15 mouse cellular contexts compared by ENCODE assay signal in the genomic region with DNA sequence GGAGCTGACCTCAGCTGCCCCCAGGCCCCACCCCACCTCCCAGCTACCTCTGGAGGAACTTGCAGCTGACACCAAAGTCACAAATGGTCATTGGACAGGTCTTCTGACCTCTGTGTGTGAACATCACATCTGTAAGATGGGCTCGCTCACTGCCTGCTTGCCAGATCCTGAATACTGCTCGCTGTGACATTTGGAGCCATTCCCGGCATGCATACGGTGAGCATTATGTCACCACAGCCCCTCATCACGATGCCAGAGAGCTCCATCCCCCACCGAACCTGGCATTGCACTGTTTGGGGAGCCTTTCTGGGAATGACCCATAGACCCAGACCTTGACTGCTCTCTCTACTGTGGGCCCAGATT.
A peak's percentile ranks its signal among the peaks of the same experiment; 100 is the strongest.
DNase-seq lines count a peak whose midpoint lies in the region; ATAC-seq lines count a peak whose summit lies in the region.
"Had no signal": no experiment of that assay in that cellular context is flagged by ENCODE, and none has a peak within 500 bp of the region (broad histone marks: within the 10 kb centered on the region; RNA-seq: fewer than 3 reads in every experiment).

No protein-coding gene starts in this region.

- H3K4me1 ChIP-seq in forebrain, embryonic 16.5 days (replicated peaks; ENCODE audit: control insufficient read depth, insufficient read depth, low read length) = peaks cover 88% of the 10 kb centered on the region
- H3K4me1 ChIP-seq in hindbrain, embryonic 16.5 days (ENCODE audit: control insufficient read depth, insufficient read depth, low read depth, low read length) = peaks cover 71% of the 10 kb centered on the region
- H3K4me1 ChIP-seq in neural tube, embryonic 15.5 days = peaks cover 88% of the 10 kb centered on the region
- H3K4me1 ChIP-seq in intestine, embryonic 16.5 days (ENCODE audit: control insufficient read depth, insufficient read depth, low read length) = peaks cover 58% of the 10 kb centered on the region

- no peak overlapping the region for H3K9ac ChIP-seq in forebrain, embryonic 16.5 days (replicated peaks; ENCODE audit: low read depth, low read length)
- no peak overlapping the region for H3K9ac ChIP-seq in hindbrain, embryonic 16.5 days (ENCODE audit: low read depth, low read length)
- H3K9ac ChIP-seq in neural tube, embryonic 15.5 days (replicated peaks) = no peak overlapping the region
- H3K9ac ChIP-seq in intestine, embryonic 16.5 days (ENCODE audit: low read depth, low read length) = no peak overlapping the region
- H3K9ac ChIP-seq: embryonic facial prominence, embryonic 15.5 days had no signal

- no peaks in the 10 kb centered on the region for H3K9me3 ChIP-seq in forebrain, embryonic 16.5 days (ENCODE audit: control insufficient read depth, low read length)
- no peaks in the 10 kb centered on the region for H3K9me3 ChIP-seq in hindbrain, embryonic 16.5 days (ENCODE audit: control insufficient read depth, low read length)
- no peaks in the 10 kb centered on the region for H3K9me3 ChIP-seq in neural tube, embryonic 15.5 days (replicated peaks)
- H3K9me3 ChIP-seq in intestine, embryonic 16.5 days (ENCODE audit: control insufficient read depth, low read length) = no peaks in the 10 kb centered on the region
- H3K9me3 ChIP-seq: embryonic facial prominence, embryonic 15.5 days; megakaryocyte, embryonic 14.5 days had no signal

- ATAC-seq in forebrain, embryonic 16.5 days = no peak
- no peak for ATAC-seq in hindbrain, embryonic 16.5 days
- no peak for ATAC-seq in neural tube, embryonic 15.5 days (ENCODE audit: low FRiP score)
- ATAC-seq in intestine, embryonic 16.5 days = no peak
- ATAC-seq: CD4-positive, CD25-positive, alpha-beta regulatory T cell, adult 4 months had no signal

- H3K36me3 ChIP-seq in forebrain, embryonic 16.5 days (ENCODE audit: control insufficient read depth, insufficient read depth) = no peaks in the 10 kb centered on the region
- H3K36me3 ChIP-seq in hindbrain, embryonic 16.5 days (ENCODE audit: control insufficient read depth, insufficient read depth, low read length) = no peaks in the 10 kb centered on the region
- H3K36me3 ChIP-seq in neural tube, embryonic 15.5 days = no peaks in the 10 kb centered on the region
- H3K36me3 ChIP-seq in intestine, embryonic 16.5 days (ENCODE audit: control insufficient read depth, insufficient read depth, low read length) = no peaks in the 10 kb centered on the region
- H3K36me3 ChIP-seq: embryonic facial prominence, embryonic 15.5 days had no signal

- H3K27me3 ChIP-seq in forebrain, embryonic 16.5 days (replicated peaks; ENCODE audit: control insufficient read depth, insufficient read depth, low read length) = no peaks in the 10 kb centered on the region
- H3K27me3 ChIP-seq in hindbrain, embryonic 16.5 days (replicated peaks; ENCODE audit: control insufficient read depth, insufficient read depth, low read length) = no peaks in the 10 kb centered on the region
- H3K27me3 ChIP-seq in neural tube, embryonic 15.5 days (replicated peaks) = 0 out of 2 replicates have a peak, but pooled peaks cover 5% of the 10 kb centered on the region
- H3K27me3 ChIP-seq in intestine, embryonic 16.5 days (replicated peaks; ENCODE audit: control insufficient read depth, insufficient read depth, low read length) = no peaks in the 10 kb centered on the region
- H3K27me3 ChIP-seq: embryonic facial prominence, embryonic 15.5 days had no signal

- peak; percentile 78 for DNase-seq in left cerebral cortex, postnatal 4 days
- no peak for DNase-seq in left cerebral cortex, adult 9 months (ENCODE audit: low spot score in 2 of 2)
- DNase-seq in gastrocnemius, postnatal 14 days = no peak
- DNase-seq: adrenal gland, postnatal 36 days; heart, postnatal 10 days; kidney, adult 2 months; kidney, postnatal 4 days; liver had no signal

- H3K4me2 ChIP-seq in forebrain, embryonic 16.5 days (ENCODE audit: low read length) = no peak overlapping the region
- H3K4me2 ChIP-seq in hindbrain, embryonic 16.5 days (ENCODE audit: low read length) = no peak overlapping the region
- no peak overlapping the region for H3K4me2 ChIP-seq in neural tube, embryonic 15.5 days
- H3K4me2 ChIP-seq in intestine, embryonic 16.5 days (ENCODE audit: low read depth, low read length) = no peak overlapping the region
- H3K4me2 ChIP-seq: embryonic facial prominence, embryonic 15.5 days had no signal

- H3K27ac ChIP-seq in forebrain, embryonic 16.5 days (ENCODE audit: low read length) = peak overlapping the region; percentile 71
- H3K27ac ChIP-seq in hindbrain, embryonic 16.5 days (ENCODE audit: low read depth, low read length) = peak overlapping the region; percentile 62; the same call in 1 of the 2 replicates
- H3K27ac ChIP-seq in neural tube, embryonic 15.5 days (replicated peaks) = peak overlapping the region; percentile 70
- no peak overlapping the region for H3K27ac ChIP-seq in intestine, embryonic 16.5 days (ENCODE audit: low read length)
- H3K27ac ChIP-seq: embryonic facial prominence, embryonic 15.5 days had no signal

- intact Hi-C loops in left cerebral cortex, postnatal 4 days (cut with DNase I) = no loop called here
- intact Hi-C loops in gastrocnemius, postnatal 14 days (cut with DNase I; ENCODE audit: low total_unique reads) = no loop called here

- 37% methylated on average over 6 of the region's 6 CpGs for WGBS in forebrain, embryonic 16.5 days
- WGBS in hindbrain, embryonic 16.5 days = 42% methylated on average over 6 of the region's 6 CpGs
- 52% methylated on average over 6 of the region's 6 CpGs for WGBS in neural tube, embryonic 15.5 days
- WGBS in intestine, embryonic 16.5 days = 76% methylated on average over 6 of the region's 6 CpGs

- H3K4me3 ChIP-seq in forebrain, embryonic 16.5 days (replicated peaks; ENCODE audit: low read length) = no peak overlapping the region
- no peak overlapping the region for H3K4me3 ChIP-seq in hindbrain, embryonic 16.5 days (ENCODE audit: low read length)
- H3K4me3 ChIP-seq in neural tube, embryonic 15.5 days (replicated peaks) = no peak overlapping the region
- H3K4me3 ChIP-seq in intestine, embryonic 16.5 days (ENCODE audit: low read length) = no peak overlapping the region
- H3K4me3 ChIP-seq: embryonic facial prominence, embryonic 15.5 days; megakaryocyte, embryonic 14.5 days had no signal
